Mouse (Mus musculus): Measurements from ENCODE around the gene Prn.

- TF ChIP-seq CTCF (IDR thresholded peaks at IDR 0.05; ENCODE audit: low read depth) (no peak), EP300 (IDR thresholded peaks at IDR 0.05; ENCODE audit: low read depth) (no peak)
These were observed 3.5 kb upstream of the Prn start for GRCm38 (mm10) chr2:131906266-131906665.
